Mouse (Mus musculus) hindbrain, embryonic 16.5 days (tissue): ENCODE data around the gene Ndufb10. TPM values are rescaled to one million over a fixed set of nuclear protein-coding genes. Genes with fewer than 3 reads are reported as not detected.
A peak's percentile ranks its signal among the peaks of the same experiment; 100 is the strongest.

Experiments
- ATAC-seq: fragments of 200-750 bp; cut with Nextera tagmentation; 2 replicates; pipeline ENCODE4 v1.8.0; 2017; ENCODE audit warnings: moderate TSS enrichment, moderate library complexity
- H3K27ac ChIP-seq: fragments of 300-500 bp; sonication (generic); 2 replicates; pipeline ENCODE4 v1.5.1; 2014; ENCODE audit warnings: low read depth, mild to moderate bottlenecking, control low read depth, low read length, moderate library complexity
- H3K27me3 ChIP-seq: fragments of 300-500 bp; sonication (generic); replicated peaks from 2 replicates; pipeline ENCODE4 v1.6.1; 2014; ENCODE audit warnings: low read length; ENCODE audit not compliant: control insufficient read depth, insufficient read depth
- H3K36me3 ChIP-seq: fragments of 300-500 bp; sonication (generic); 2 replicates; pipeline ENCODE4 v1.6.1; 2014; ENCODE audit warnings: mild to moderate bottlenecking, low read length, moderate library complexity, mixed read lengths; ENCODE audit not compliant: control insufficient read depth, insufficient read depth
- H3K4me1 ChIP-seq: fragments of 300-500 bp; sonication (generic); 2 replicates; pipeline ENCODE4 v1.6.1; 2014; ENCODE audit warnings: low read depth, low read length; ENCODE audit not compliant: control insufficient read depth, insufficient read depth
- H3K4me2 ChIP-seq: fragments of 300-500 bp; sonication (generic); 2 replicates; pipeline ENCODE4 v1.6.1; 2014; ENCODE audit warnings: mild to moderate bottlenecking, low read length, control low read depth, moderate library complexity
- H3K4me3 ChIP-seq: fragments of 300-500 bp; sonication (generic); 2 replicates; pipeline ENCODE4 v1.5.1; 2014; ENCODE audit warnings: mild to moderate bottlenecking, low read length, control low read depth, moderate library complexity
- H3K9ac ChIP-seq: fragments of 300-500 bp; sonication (generic); 2 replicates; pipeline ENCODE4 v1.6.1; 2014; ENCODE audit warnings: low read depth, mild to moderate bottlenecking, control low read depth, low read length, moderate library complexity
- H3K9me3 ChIP-seq: fragments of 300-500 bp; sonication (generic); 2 replicates; pipeline ENCODE4 v1.6.1; 2014; ENCODE audit warnings: mild to moderate bottlenecking, low read length, moderate library complexity; ENCODE audit not compliant: control insufficient read depth
- WGBS: fragments of 180-500 bp; shearing (Covaris S2); extraction: QIAGEN DNeasy Blood & Tissue Kit; methylation state at CpG from one replicate; pipeline ENCODE4 v1.1.7; 2014; 5-methylcytosine and 5-hydroxymethylcytosine counted together
- polyA plus RNA-seq: library from polyadenylated mRNA; unstranded; fragments of >200 nt; fragmentation: Nextera tagmentation; extraction: Ambion mirVana; gene quantifications from 2 replicates; pipeline ENCODE4 v1.2.1, GENCODE M21; 2015

The Ndufb10 gene
- polyA plus RNA-seq, 1 experiment from 2014 or later = 307 TPM

DNA sequence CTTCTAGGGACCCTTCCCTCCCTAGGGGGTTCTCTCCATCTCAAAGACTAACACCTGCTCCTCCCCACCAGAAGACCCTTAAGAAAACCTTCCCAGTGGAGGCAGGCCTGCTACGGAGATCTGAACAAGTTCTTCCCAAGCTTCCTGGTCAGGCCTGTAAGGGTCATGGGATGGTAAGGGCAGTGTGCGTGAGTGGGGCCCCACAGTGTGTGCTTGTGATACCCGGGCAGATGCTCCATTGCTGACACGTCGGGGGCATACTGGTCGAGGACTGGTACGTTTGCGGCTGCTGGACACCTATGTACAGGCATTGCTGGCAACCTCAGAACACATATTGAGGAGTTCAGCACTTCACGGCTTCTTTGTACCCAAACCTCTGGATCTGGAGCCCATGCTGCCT lies 25.6 kb downstream of the Ndufb10 start:
- peaks cover 21% of the 10 kb centered on the region for H3K36me3 ChIP-seq
- H3K4me1 ChIP-seq = peaks cover 20% of the 10 kb centered on the region
- H3K27ac ChIP-seq = no peak overlapping the region
- H3K27me3 ChIP-seq = no peaks in the 10 kb centered on the region
- ATAC-seq = no peak
- no peaks in the 10 kb centered on the region for H3K9me3 ChIP-seq
- H3K9ac ChIP-seq = no peak overlapping the region
- no peak overlapping the region for H3K4me3 ChIP-seq
- 68% methylated on average over 9 of the region's 9 CpGs for WGBS
- no peak overlapping the region for H3K4me2 ChIP-seq

DNA sequence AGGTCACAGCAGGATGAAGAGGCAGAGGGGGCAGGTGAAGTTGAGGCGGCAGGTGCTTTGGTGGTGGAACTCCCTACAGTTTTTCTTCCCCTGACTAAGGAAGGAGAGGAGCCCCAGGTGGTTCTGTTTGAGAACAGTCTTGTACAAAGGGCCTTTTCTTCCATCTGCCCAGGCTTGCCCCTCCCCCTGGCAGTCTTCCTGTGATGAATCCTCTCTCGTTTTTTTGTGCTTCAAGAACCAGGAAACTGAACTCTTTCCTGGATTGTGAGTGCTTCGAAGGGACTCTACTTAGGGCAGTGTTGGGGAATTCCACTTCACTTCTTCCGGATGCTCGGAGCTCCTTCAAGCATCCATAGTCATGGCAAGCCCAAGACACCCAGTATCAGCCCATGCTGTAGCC lies 26.3 kb downstream of the Ndufb10 start:
- Histone ChIP-seq H3K4me1 (peaks cover 20% of the 10 kb centered on the region), H3K36me3 (peaks cover 21% of the 10 kb centered on the region), H3K4me2 (no peak overlapping the region), H3K4me3 (no peak overlapping the region), H3K9me3 (no peaks in the 10 kb centered on the region), H3K27me3 (no peaks in the 10 kb centered on the region), H3K9ac (no peak overlapping the region), H3K27ac (no peak overlapping the region)
- no peak for ATAC-seq
- 12% methylated on average over 5 of the region's 5 CpGs for WGBS

DNA sequence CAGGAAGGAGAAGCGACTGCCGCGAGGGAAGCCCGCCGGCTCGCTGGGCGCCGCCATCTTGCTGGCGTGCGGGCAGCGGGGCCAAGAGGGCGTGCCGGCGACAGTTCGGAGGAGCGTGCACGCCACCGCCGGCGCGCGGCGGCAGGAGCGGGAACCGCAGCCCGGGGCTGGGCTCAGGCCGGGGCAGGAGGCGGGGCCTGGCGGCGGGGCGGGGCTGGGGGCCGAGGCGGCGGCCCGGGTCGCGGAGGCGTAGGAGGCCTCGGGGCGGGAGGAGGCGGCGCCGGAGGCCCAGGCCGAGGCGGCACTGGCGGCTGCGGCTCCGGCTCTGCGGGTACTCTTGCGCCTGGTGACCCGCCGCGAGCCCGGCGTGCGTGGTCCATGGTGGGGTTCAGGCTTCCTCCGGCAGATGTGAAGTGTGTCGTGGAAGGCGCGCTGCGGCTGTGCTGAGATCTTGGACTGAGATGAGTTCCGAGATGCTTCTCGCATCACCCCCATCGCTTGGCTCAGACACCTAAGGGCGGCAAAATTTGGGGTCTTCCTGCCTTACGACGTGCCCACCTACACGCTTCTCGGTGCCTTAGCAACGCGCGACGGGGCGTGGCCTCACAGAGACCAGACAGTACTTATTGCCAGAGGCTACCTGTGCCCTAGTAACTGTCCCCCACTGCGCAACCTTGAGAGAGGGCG lies 28.1 kb downstream of the Ndufb10 start, which contains the start of the genes Gfer and Noxo1:
Gene Gfer (minus strand): TSS at position 146 of the 687 bp plus-strand sequence.
Gene Noxo1 (plus strand): TSS at position 224 of the 687 bp plus-strand sequence.
- H3K36me3 ChIP-seq = peaks cover 19% of the 10 kb centered on the region
- peak within 1 kb of the TSS; percentile 96 for H3K27ac ChIP-seq
- peak within 1 kb of the TSS; percentile 72 for H3K4me3 ChIP-seq
- H3K9ac ChIP-seq = peak within 1 kb of the TSS; percentile 90
- H3K9me3 ChIP-seq = no peaks in the 10 kb centered on the region
- peak; percentile 93 for ATAC-seq
- WGBS = under 1% methylated on average over 75 of the region's 76 CpGs
- no peaks in the 10 kb centered on the region for H3K27me3 ChIP-seq
- peak within 1 kb of the TSS; percentile 69 for H3K4me2 ChIP-seq
- H3K4me1 ChIP-seq = peaks cover 20% of the 10 kb centered on the region

DNA sequence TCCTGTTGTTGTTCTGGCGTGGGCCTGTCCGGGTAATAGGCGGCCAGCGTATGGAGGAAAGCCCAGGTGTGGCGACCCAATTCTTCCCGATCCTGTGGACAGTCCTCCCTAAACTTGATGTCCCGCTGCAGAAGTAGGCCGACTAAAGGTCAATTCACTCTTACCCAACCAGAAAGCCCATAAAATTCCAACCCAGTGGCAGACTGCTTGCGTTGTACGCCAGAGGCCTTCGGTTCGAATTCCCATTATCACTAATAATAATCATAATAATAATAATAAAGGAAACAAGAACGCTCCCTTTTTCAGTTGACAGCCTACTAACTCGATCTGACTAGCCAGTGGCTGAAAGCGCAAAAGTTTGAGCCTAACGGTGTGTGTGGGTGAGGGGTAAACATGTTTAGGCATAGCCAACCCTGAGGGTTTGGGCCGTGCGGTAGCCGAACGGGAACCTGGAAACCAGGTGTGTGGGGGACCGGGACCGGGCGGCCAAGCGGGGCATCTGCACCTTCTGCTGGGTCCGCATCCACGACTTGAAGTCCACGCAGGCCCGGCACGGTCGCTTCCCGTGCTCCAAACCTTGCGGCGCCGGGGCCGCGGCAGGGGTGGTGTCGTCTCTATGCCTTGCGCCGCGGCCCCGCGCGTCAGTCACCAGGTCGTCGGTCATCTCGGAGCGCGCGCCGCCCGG lies 28.8 kb downstream of the Ndufb10 start:
- H3K27me3 ChIP-seq = no peaks in the 10 kb centered on the region
- ATAC-seq = peak; percentile 61
- H3K4me3 ChIP-seq = peak overlapping the region; percentile 72
- 7% methylated on average over 41 of the region's 51 CpGs for WGBS
- H3K9me3 ChIP-seq = no peaks in the 10 kb centered on the region
- peaks cover 14% of the 10 kb centered on the region for H3K36me3 ChIP-seq
- H3K4me1 ChIP-seq = peaks cover 26% of the 10 kb centered on the region
- H3K27ac ChIP-seq = peak overlapping the region; percentile 96
- peak overlapping the region; percentile 90 for H3K9ac ChIP-seq
- H3K4me2 ChIP-seq = peak overlapping the region; percentile 69

DNA sequence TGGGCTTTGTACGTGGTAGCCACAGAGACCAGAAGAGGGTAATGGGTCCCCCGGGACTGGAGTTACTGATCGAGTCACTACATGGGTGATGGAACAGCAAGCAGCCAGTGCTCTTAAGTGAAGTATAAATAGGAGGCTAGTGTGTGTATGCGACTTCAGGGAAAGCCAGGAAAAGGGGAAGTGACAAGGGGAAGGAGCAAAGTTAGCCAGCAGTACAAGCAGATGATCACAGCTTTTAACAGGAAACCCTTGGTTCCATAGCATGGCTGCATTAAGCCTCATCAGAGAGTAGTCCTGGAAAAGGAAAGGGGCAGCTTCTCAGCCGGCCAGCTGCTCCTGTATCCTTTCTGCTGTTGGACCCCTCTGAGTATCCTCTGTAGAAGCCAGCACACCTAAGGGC lies 31.9 kb downstream of the Ndufb10 start:
- Histone ChIP-seq H3K9me3 (no peaks in the 10 kb centered on the region), H3K4me2 (no peak overlapping the region), H3K4me3 (no peak overlapping the region), H3K27me3 (peaks cover 4% of the 10 kb centered on the region; the same call in 1 of the 2 replicates), H3K27ac (no peak overlapping the region), H3K36me3 (peaks cover 6% of the 10 kb centered on the region; the same call in 1 of the 2 replicates), H3K9ac (no peak overlapping the region), H3K4me1 (peaks cover 42% of the 10 kb centered on the region)
- 89% methylated on average over 5 of the region's 5 CpGs for WGBS
- no peak for ATAC-seq

DNA sequence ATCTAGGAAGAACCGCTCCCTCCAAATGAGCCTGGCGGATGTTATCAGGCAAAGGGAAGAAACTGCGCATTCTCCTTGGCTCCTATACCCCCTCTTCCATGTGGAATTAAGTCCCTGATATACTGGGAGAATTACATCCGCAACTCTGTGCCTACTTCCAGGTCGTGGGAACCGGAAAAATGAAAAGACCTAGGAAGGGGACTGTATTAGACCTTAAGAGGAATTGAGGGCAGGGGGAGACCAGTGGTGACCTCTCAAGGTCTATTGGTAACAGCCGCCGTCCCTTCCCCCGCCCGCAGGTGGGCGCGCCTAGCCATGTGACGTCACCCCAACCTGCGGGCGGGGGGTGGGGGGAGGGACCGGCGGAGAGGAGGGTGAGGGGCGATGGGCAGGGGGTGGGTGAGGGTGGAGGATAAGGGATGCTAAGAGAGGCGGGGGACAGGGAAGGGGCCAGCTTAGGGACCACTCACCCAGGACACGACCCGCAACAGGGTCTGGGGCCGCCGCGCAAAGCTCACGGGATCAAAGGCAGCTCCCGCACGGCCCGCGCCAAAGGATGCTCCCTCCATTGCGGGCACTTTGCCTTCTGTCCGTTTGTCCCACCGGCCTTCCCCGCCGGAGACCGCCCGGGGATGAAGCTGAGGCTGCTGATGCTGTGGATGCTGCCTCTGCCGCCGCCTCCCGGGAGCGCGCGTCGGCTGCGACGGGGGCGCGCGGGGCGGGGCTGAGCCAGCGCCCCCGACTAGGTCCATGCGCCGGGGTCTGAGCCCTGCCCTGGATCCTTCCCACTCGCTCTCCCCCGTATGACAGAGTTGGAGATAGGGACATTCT lies 34.8 kb downstream of the Ndufb10 start, which contains the start of gene Syngr3:
Gene Syngr3 (minus strand): TSS at position 705 of the 831 bp plus-strand sequence.
- Histone ChIP-seq H3K4me3 (peak within 1 kb of the TSS; percentile 66), H3K4me2 (peak within 1 kb of the TSS; percentile 72), H3K9me3 (no peaks in the 10 kb centered on the region), H3K4me1 (peaks cover 29% of the 10 kb centered on the region), H3K27me3 (peaks cover 4% of the 10 kb centered on the region; the same call in 1 of the 2 replicates), H3K9ac (peak within 1 kb of the TSS; percentile 83), H3K36me3 (peaks cover 20% of the 10 kb centered on the region), H3K27ac (peak within 1 kb of the TSS; percentile 90)
- under 1% methylated on average over 55 of the region's 55 CpGs for WGBS
- peak; percentile 73 for ATAC-seq

DNA sequence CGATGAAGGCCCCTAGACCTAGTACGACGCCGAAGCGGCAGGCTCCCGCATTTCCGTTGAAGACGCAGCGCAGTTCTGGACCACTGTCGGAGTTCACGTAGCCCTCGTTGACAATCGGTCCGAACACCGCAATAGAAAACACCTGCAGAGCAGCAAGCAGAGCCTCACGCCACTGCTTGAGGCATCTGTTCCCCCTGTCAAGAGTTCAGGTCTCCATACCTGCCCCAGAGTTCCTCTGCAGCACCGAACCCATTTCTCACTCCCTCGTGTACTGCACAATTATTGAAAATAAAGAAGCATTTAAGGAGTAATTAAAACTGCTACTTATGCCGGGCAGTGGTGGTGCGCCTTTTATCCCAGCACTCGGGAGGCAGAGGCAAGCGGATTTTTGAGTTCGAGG lies 36.7 kb downstream of the Ndufb10 start:
- WGBS = 19% methylated on average over 23 of the region's 23 CpGs
- no peak; the same call in 1 of the 2 replicates for ATAC-seq
- peak overlapping the region; percentile 52 for H3K9ac ChIP-seq
- peak overlapping the region; percentile 72 for H3K4me2 ChIP-seq
- H3K27ac ChIP-seq = no peak overlapping the region
- H3K27me3 ChIP-seq = peaks cover 4% of the 10 kb centered on the region; the same call in 1 of the 2 replicates
- H3K36me3 ChIP-seq = peaks cover 16% of the 10 kb centered on the region
- H3K4me3 ChIP-seq = peak overlapping the region; percentile 39
- peaks cover 29% of the 10 kb centered on the region for H3K4me1 ChIP-seq
- H3K9me3 ChIP-seq = no peaks in the 10 kb centered on the region

DNA sequence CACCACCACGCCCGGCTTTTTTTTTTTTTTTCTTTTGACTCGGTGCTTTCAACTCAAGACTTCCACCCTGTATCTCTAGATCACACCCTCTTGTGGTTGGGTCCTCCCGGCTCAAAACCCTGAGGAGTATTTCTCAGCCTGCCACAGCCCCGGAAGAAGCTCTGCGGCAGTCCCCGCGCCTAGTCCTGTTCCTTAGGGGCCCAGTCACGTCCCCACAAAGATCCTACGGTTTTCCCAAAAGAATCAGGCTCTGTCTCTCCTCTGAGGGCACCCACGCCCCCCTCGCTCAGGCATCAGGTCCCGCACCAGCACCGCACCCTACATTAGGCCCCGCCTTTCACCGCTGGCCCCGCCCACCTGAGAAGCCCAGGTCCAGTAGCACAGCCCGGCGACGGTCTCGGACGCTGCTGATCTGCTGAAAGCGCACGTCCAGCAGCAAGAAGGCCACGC lies 37.1 kb downstream of the Ndufb10 start:
- peak overlapping the region; percentile 72 for H3K4me2 ChIP-seq
- H3K9me3 ChIP-seq = no peaks in the 10 kb centered on the region
- 2% methylated on average over 25 of the region's 25 CpGs for WGBS
- peak; percentile 26 for ATAC-seq
- no peak overlapping the region for H3K27ac ChIP-seq
- H3K4me3 ChIP-seq = peak overlapping the region; percentile 39
- peaks cover 14% of the 10 kb centered on the region; the same call in 1 of the 2 replicates for H3K36me3 ChIP-seq
- H3K27me3 ChIP-seq = peaks cover 4% of the 10 kb centered on the region; the same call in 1 of the 2 replicates
- peak overlapping the region; percentile 52 for H3K9ac ChIP-seq
- H3K4me1 ChIP-seq = peaks cover 29% of the 10 kb centered on the region
